Mouse (Mus musculus) A20 (cell line): ENCODE measurements around the gene Cnot8.

Experiments used
- DNase-seq: peaks from one replicate; pipeline ENCODE4 v3.0.0-alpha.2; 2011; ENCODE audit warnings: low read depth, low spot score

Gene Cnot8

DNA sequence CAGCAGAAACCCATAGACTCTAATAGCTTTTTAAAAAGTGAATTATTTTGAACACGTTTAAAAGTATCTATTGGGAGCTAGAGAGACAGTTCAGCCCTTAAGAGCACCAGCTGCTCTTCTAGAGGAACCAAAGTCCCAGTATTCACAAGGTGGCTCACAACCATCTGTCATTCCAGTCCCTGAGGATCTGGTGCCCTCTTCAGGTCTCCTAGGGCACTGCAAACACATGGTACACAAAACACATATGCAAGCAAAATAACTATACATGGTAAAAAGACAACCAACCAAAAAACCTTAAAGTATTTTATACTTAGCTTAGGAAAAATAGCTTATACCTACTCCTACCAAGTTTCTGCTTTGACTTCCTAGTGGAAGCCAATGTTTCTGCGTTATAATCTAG, 61.1 kb downstream of the Cnot8 start:
- peak; percentile 48 for DNase-seq

GRCm38 (mm10) chr11:58167822-58168166, 63.8 kb downstream of the Cnot8 start:
- DNase-seq, result no peak
